Mouse (Mus musculus) kidney, adult 9 months (tissue): ENCODE results near the gene Olfr1532-ps1.
"Not testable (repeated sequence)": the region's sequence is repeated elsewhere in the genome, so short reads cannot be mapped to it uniquely, and the experiment has no call there.

ENCODE experiments used
- DNase-seq: peaks from one replicate; pipeline ENCODE4 v3.0.0; 2022

Olfr1532-ps1 gene

DNA sequence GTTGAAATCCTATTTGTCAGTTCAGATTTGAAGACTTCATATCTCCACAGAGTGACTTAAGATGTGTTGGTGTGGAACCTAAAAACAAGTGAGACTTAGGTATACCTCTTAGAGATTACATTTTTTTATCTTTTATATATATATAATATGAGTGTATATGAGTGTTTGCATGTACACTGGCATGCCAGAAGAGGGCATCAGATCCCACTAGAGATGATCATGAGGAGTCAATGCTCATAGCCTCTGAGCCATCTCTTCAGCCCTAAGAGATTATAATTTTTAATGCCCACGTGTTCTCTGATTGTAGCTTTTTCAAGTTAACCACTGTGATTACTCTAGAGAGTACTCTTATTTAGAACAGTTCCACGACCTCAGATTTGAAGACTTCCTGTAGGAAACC lies at the start of gene Olfr1532-ps1:
Gene Olfr1532-ps1, plus strand, starts transcription at position 326 of the 400 bp plus-strand sequence.
- DNase-seq: no peak

GRCm38 (mm10) chr7:106862885-106863284 lies 44.9 kb upstream of the Olfr1532-ps1 start, which contains the start of gene Olfr704:
Olfr704 (plus strand) TSS chr7:106863185.
- DNase-seq: no peak

DNA sequence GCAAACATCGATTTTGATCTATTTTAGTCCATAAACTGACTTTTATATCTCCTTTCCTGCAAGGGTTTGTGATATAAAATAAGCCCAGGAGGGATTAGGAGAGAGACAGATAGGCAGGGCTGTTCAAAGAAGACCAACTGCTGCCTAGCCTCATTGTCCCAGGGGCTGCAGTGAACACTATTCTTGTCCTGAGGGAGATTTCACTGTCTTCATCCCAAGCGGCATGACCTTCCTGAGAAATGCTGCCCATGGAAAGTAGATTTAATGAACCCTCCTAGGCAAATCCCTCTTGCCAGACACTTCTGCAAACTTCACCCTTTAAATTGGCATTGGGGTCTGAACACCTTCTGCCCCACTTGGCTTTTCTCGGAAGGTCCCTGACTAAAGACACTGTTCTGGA lies 31.0 kb upstream of the Olfr1532-ps1 start, which contains the start of gene Olfr705:
Gene Olfr705, minus strand, starts transcription at position 101 of the 400 bp plus-strand sequence.
- no peak for DNase-seq

GRCm38 (mm10) chr7:106888062-106888461 lies 19.7 kb upstream of the Olfr1532-ps1 start, which contains the start of gene Olfr706:
Olfr706 (minus strand) TSS chr7:106888162.
- DNase-seq: no peak

GRCm38 (mm10) chr7:106901141-106901540 lies 6.7 kb upstream of the Olfr1532-ps1 start, which contains the start of gene Olfr707:
Olfr707 (minus strand) TSS chr7:106901241.
- DNase-seq: not testable (repeated sequence)

DNA sequence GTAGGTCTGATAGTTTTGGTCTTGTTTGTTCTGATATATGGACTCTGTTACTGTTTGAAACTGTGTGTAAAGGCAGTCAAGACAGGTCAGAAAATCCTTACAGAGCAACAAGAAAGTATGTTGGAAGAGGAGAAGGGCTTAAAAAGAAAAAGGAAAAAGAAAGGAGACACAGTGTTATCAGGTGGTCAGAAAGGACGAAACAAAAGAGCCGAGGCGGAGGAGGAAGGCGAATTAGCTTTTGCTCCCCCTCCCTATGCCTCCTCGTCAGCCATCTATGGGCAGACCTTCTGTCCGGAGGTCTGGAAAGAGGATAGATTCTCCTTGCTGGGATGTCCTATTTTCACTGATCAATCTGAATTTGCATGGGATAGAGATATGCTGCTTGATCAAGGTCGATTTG lies 13.2 kb downstream of the Olfr1532-ps1 start:
- DNase-seq: not testable (repeated sequence)

GRCm38 (mm10) chr7:106932119-106932518 lies 24.3 kb downstream of the Olfr1532-ps1 start, which contains the start of gene Olfr709-ps1:
Olfr709-ps1 (minus strand) TSS chr7:106932219.
- DNase-seq: no peak

DNA sequence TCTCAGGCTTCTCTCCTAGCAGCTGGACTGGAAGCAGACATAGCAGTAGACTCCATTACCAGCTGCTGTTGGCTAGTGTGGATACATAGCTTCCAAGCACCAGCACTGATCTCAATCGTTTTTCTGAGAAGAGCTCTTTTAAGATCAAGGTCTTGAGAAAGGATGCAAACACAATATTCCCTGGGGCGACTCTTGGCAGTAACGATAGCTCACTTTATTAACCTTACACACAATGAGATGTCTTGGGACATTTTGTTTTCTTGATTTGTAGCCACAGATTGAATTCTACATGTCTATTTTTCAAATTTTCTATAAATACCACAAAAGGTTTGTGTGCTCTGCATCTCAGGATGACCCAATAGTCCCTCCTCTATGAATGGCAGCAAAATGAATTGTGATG lies 40.4 kb downstream of the Olfr1532-ps1 start, which contains the start of gene Olfr710:
Gene Olfr710, minus strand, starts transcription at position 101 of the 400 bp plus-strand sequence.
- no peak for DNase-seq

DNA sequence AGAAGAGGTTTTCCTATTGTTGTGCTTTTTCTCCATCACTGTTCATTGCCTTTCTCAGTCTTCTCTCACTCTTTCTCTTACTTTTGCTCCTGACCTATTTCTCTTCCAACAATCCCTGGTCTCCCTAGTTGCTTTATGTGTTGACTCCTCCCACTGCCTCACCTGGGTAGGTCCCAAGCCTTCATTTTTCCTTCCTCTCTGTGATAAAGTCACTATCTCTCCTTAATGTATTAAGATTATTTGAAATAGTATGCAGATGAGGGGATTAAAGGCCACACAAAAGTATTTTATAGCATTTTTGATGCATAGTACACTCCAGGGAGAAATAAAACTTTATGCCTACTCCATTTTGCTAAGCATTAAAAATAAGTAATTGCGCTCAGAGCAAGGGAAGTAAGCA lies 56.0 kb downstream of the Olfr1532-ps1 start, which contains the start of gene Olfr6:
Gene Olfr6, minus strand, starts transcription at position 101 of the 400 bp plus-strand sequence.
- DNase-seq: no peak
